Comparison of ENCODE assay signal across 11 mouse cellular contexts in genomic region chr6:125328243-125328642, GRCm38 (mm10). TPM values are rescaled to one million over a fixed set of nuclear protein-coding genes. Genes with fewer than 3 reads are reported as not detected.
DNase-seq lines count a peak whose midpoint lies in the region; ATAC-seq and TF ChIP-seq lines count a peak whose summit lies in the region.
"Had no signal": no experiment of that assay in that cellular context is flagged by ENCODE, and none has a peak within 500 bp of the region (broad histone marks: within the 10 kb centered on the region; RNA-seq: fewer than 3 reads in every experiment).

No protein-coding gene starts in this region.

- no peaks in the 10 kb centered on the region for H3K79me2 ChIP-seq in liver, adult 2 months (ENCODE audit: control insufficient read depth, insufficient read depth, low read length)

- H3K36me3 ChIP-seq in liver, adult 2 months (ENCODE audit: control insufficient read depth, insufficient read depth, low read length): no peaks in the 10 kb centered on the region
- H3K36me3 ChIP-seq in liver, embryonic 12.5 days: no peaks in the 10 kb centered on the region
- no peaks in the 10 kb centered on the region for H3K36me3 ChIP-seq in splenic B cell, adult 2 months (ENCODE audit: control insufficient read depth, insufficient read depth, low read length, poor library complexity, severe bottlenecking)
- H3K36me3 ChIP-seq in hindbrain, embryonic 13.5 days: no peaks in the 10 kb centered on the region
- H3K36me3 ChIP-seq: lung, embryonic 15.5 days; stomach, embryonic 15.5 days had no signal

- ATAC-seq in liver, embryonic 12.5 days: no peak; the same call in 1 of the 2 replicates
- ATAC-seq in hindbrain, embryonic 13.5 days (ENCODE audit: low FRiP score): no peak

- H3K9me3 ChIP-seq in liver, embryonic 12.5 days (replicated peaks): no peaks in the 10 kb centered on the region
- no peaks in the 10 kb centered on the region for H3K9me3 ChIP-seq in hindbrain, embryonic 13.5 days
- H3K9me3 ChIP-seq: lung, embryonic 15.5 days; stomach, embryonic 15.5 days had no signal

- TF ChIP-seq CTCF in liver, adult 2 months (IDR thresholded peaks at IDR 0.05; ENCODE audit: low read depth, low read length): peak; percentile 88

- H3K9ac ChIP-seq in liver, adult 2 months (ENCODE audit: low read depth, low read length): no peak overlapping the region
- no peak overlapping the region for H3K9ac ChIP-seq in liver, embryonic 12.5 days
- no peak overlapping the region for H3K9ac ChIP-seq in hindbrain, embryonic 13.5 days
- H3K9ac ChIP-seq: lung, embryonic 15.5 days; stomach, embryonic 15.5 days had no signal

- H3K4me3 ChIP-seq in liver, adult 2 months (ENCODE audit: insufficient read depth, low read depth, low read length): no peak overlapping the region
- H3K4me3 ChIP-seq in liver, embryonic 12.5 days: no peak overlapping the region
- H3K4me3 ChIP-seq in hindbrain, embryonic 13.5 days: no peak overlapping the region
- H3K4me3 ChIP-seq: lung, embryonic 15.5 days; stomach, embryonic 15.5 days had no signal

- H3K27ac ChIP-seq in liver, adult 2 months (replicated peaks; ENCODE audit: insufficient read depth, low read depth, low read length): no peak overlapping the region
- H3K27ac ChIP-seq in liver, embryonic 12.5 days: no peak overlapping the region
- no peak overlapping the region for H3K27ac ChIP-seq in hindbrain, embryonic 13.5 days
- H3K27ac ChIP-seq: lung, embryonic 15.5 days; stomach, embryonic 15.5 days had no signal

- DNase-seq in liver, adult 2 months (ENCODE audit: extremely low read depth, low read depth, low spot score): peak; percentile 22
- DNase-seq in ZHBTc4 (ENCODE audit: low read depth, low spot score): peak; percentile 60
- DNase-seq in kidney, postnatal 10 days: peak; percentile 66
- DNase-seq in splenic B cell, adult 2 months (ENCODE audit: low read depth, low spot score): peak; percentile 42
- DNase-seq in layer of hippocampus, adult 18-20 months (ENCODE audit: low spot score in 2 of 2): no peak
- DNase-seq in ovary, adult 18-20 months (ENCODE audit: low spot score): no peak

- H3K4me2 ChIP-seq in liver, embryonic 12.5 days: no peak overlapping the region
- H3K4me2 ChIP-seq in hindbrain, embryonic 13.5 days: no peak overlapping the region
- H3K4me2 ChIP-seq: lung, embryonic 15.5 days; stomach, embryonic 15.5 days had no signal

- H3K27me3 ChIP-seq in liver, adult 2 months (ENCODE audit: control insufficient read depth, insufficient read depth, low read length): no peaks in the 10 kb centered on the region
- H3K27me3 ChIP-seq in liver, embryonic 12.5 days (replicated peaks): peaks cover 22% of the 10 kb centered on the region
- no peaks in the 10 kb centered on the region for H3K27me3 ChIP-seq in splenic B cell, adult 2 months (ENCODE audit: control insufficient read depth, insufficient read depth, low read length, poor library complexity, severe bottlenecking)
- H3K27me3 ChIP-seq in hindbrain, embryonic 13.5 days: peaks cover 14% of the 10 kb centered on the region
- H3K27me3 ChIP-seq: lung, embryonic 15.5 days; stomach, embryonic 15.5 days had no signal

- WGBS in liver, adult 2 months: 81% methylated on average over 5 of the region's 5 CpGs
- WGBS in liver, embryonic 12.5 days (ENCODE audit: insufficient replicate concordance): 66% methylated on average over 5 of the region's 5 CpGs
- WGBS in hindbrain, embryonic 13.5 days: 80% methylated on average over 5 of the region's 5 CpGs

- H3K4me1 ChIP-seq in liver, adult 2 months (ENCODE audit: control insufficient read depth, insufficient read depth, low read length): peaks cover 2% of the 10 kb centered on the region; the same call in 1 of the 2 replicates
- peaks cover 9% of the 10 kb centered on the region; the same call in 1 of the 2 replicates for H3K4me1 ChIP-seq in liver, embryonic 12.5 days
- peaks cover 9% of the 10 kb centered on the region for H3K4me1 ChIP-seq in hindbrain, embryonic 13.5 days (replicated peaks)

- no peak for TF ChIP-seq POLR2A in liver, adult 2 months (IDR thresholded peaks at IDR 0.05; ENCODE audit: extremely low read depth, insufficient read depth, low read length)

RNA-seq across cellular contexts. Expression of gene Scnn1a, which starts 7.8 kb away (rescaled TPM):
- 3.0 and 6.7 TPM in 2 replicates for total RNA-seq in liver, adult 2 months (2014; rRNA removed)
- polyA plus RNA-seq in liver, adult 2 months (2012; rRNA removed): 16.5 and 24.8 TPM in 2 replicates
- polyA plus RNA-seq in liver, embryonic 12.5 days (2016; fragmentation: Nextera tagmentation; extraction: Ambion mirVana): 0.23 and 0.50 TPM in 2 replicates
- 1 to 10 TPM; 3.6 to 6.6 TPM for total RNA-seq in layer of hippocampus, adult 18-20 months (2021)
- 0.29 and 0.31 TPM in 2 replicates for polyA plus RNA-seq in hindbrain, embryonic 13.5 days (2015; fragmentation: Nextera tagmentation; extraction: Ambion mirVana)

RNA-seq across cellular contexts. Expression of gene Ltbr, which starts 14.6 kb away (rescaled TPM):
- total RNA-seq in liver, adult 2 months (2014; rRNA removed): 55.9 and 57.1 TPM in 2 replicates
- 102 and 106 TPM in 2 replicates for polyA plus RNA-seq in liver, adult 2 months (2012; rRNA removed)
- 19.2 and 22.9 TPM in 2 replicates for polyA plus RNA-seq in liver, embryonic 12.5 days (2016; fragmentation: Nextera tagmentation; extraction: Ambion mirVana)
- 1 to 10 TPM; 6.5 to 7.4 TPM for total RNA-seq in layer of hippocampus, adult 18-20 months (2021)
- 13.5 and 15.2 TPM in 2 replicates for polyA plus RNA-seq in hindbrain, embryonic 13.5 days (2015; fragmentation: Nextera tagmentation; extraction: Ambion mirVana)

RNA-seq across cellular contexts. Expression of gene Tnfrsf1a, which starts 20.9 kb away (rescaled TPM):
- total RNA-seq in liver, adult 2 months (2014; rRNA removed): 21.0 and 28.6 TPM in 2 replicates
- polyA plus RNA-seq in liver, adult 2 months (2012; rRNA removed): 89.3 and 110 TPM in 2 replicates
- 23.0 and 23.4 TPM in 2 replicates for polyA plus RNA-seq in liver, embryonic 12.5 days (2016; fragmentation: Nextera tagmentation; extraction: Ambion mirVana)
- 10 to 100 TPM; 11.7 to 11.8 TPM for total RNA-seq in layer of hippocampus, adult 18-20 months (2021)
- 15.1 and 15.7 TPM in 2 replicates for polyA plus RNA-seq in hindbrain, embryonic 13.5 days (2015; fragmentation: Nextera tagmentation; extraction: Ambion mirVana)

RNA-seq across cellular contexts. Expression of gene Tuba3a, which starts 42.4 kb away (rescaled TPM):
- total RNA-seq in liver, adult 2 months (2014; rRNA removed): not detected in 2 replicates
- 0.12 TPM in 1 of 2 replicates, not detected in the other for polyA plus RNA-seq in liver, adult 2 months (2012; rRNA removed)
- not detected in 2 replicates for polyA plus RNA-seq in liver, embryonic 12.5 days (2016; fragmentation: Nextera tagmentation; extraction: Ambion mirVana)
- not detected for total RNA-seq in layer of hippocampus, adult 18-20 months (2021)
- polyA plus RNA-seq in hindbrain, embryonic 13.5 days (2015; fragmentation: Nextera tagmentation; extraction: Ambion mirVana): not detected in 2 replicates
- polyA plus RNA-seq: heart, embryonic 16.5 days had no signal

RNA-seq across cellular contexts. Expression of gene Plekhg6, which starts 52.4 kb away (rescaled TPM):
- 3.0 and 3.6 TPM in 2 replicates for total RNA-seq in liver, adult 2 months (2014; rRNA removed)
- 5.0 and 5.9 TPM in 2 replicates for polyA plus RNA-seq in liver, adult 2 months (2012; rRNA removed)
- polyA plus RNA-seq in liver, embryonic 12.5 days (2016; fragmentation: Nextera tagmentation; extraction: Ambion mirVana): 0.37 and 0.39 TPM in 2 replicates
- total RNA-seq in layer of hippocampus, adult 18-20 months (2021): under 1 TPM; 0.13 to 0.17 TPM
- 0.12 TPM in 2 replicates for polyA plus RNA-seq in hindbrain, embryonic 13.5 days (2015; fragmentation: Nextera tagmentation; extraction: Ambion mirVana)

Comparison
In these comparisons a context has a peak if more than half of its experiments do, and no peak if none do; other contexts are left out.
1. RNA of gene Scnn1a, which starts 7.8 kb away (polyA plus RNA-seq): 16.5 to 24.8 TPM in liver, adult 2 months; 0.29 to 0.31 TPM in hindbrain, embryonic 13.5 days and 0.23 to 0.50 TPM in liver, embryonic 12.5 days; every median in the first group is over 10 times any median in the second.
2. DNase-seq: peak in liver, adult 2 months (single experiment), ZHBTc4 (single experiment), kidney, postnatal 10 days (single experiment) and splenic B cell, adult 2 months (single experiment); none in layer of hippocampus, adult 18-20 months (0 of 2) and ovary, adult 18-20 months (single experiment).